Comparison of ENCODE assay signal across 8 mouse cellular contexts in the genomic region with DNA sequence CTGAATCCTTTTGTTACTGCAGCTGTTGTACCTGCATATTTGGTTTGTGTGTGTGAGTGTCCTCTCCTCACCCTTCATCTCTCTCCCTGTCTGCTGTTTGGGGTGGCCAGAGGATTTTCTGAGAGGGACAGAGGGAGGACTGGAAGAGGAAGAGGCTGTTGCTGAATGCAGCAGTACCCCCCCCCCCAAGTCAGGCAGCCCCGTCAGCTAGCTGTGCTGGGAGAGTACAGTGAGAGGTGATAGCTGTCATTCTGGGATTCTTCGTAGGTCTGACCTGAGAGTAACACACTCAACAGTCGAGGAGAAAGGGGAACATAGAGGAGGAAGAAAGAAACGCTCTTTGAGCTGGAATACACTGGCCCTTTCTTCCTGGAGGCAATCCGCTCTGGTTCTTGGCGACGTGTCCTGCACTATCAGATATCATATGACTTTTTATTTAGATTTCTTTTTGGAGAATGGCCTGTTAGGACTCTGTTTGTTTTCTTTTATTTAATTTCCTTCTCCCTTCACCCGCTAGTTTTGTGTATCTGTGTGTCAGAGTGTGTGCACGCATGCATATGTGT.
DNase-seq lines count a peak whose midpoint lies in the region; ATAC-seq lines count a peak whose summit lies in the region.

No protein-coding gene starts in this region.

- H3K27ac ChIP-seq in neural tube, embryonic 11.5 days (ENCODE audit: low read depth, low read length) = peak overlapping the region; percentile 54; the same call in 1 of the 2 replicates
- H3K27ac ChIP-seq in intestine, embryonic 16.5 days (ENCODE audit: low read length) = no peak overlapping the region
- no peak overlapping the region for H3K27ac ChIP-seq in stomach, embryonic 16.5 days (ENCODE audit: low read length)

- peak overlapping the region; percentile 46 for H3K9ac ChIP-seq in neural tube, embryonic 11.5 days (ENCODE audit: low read length)
- H3K9ac ChIP-seq in intestine, embryonic 16.5 days (ENCODE audit: low read depth, low read length) = no peak overlapping the region; the same call in 1 of the 2 replicates
- peak overlapping the region; percentile 52 for H3K9ac ChIP-seq in stomach, embryonic 16.5 days (ENCODE audit: low read length)

- H3K4me1 ChIP-seq in neural tube, embryonic 11.5 days (ENCODE audit: control insufficient read depth, insufficient read depth, low read length) = peaks cover 22% of the 10 kb centered on the region
- peaks cover 9% of the 10 kb centered on the region; the same call in 1 of the 2 replicates for H3K4me1 ChIP-seq in intestine, embryonic 16.5 days (ENCODE audit: control insufficient read depth, insufficient read depth, low read length)
- H3K4me1 ChIP-seq in stomach, embryonic 16.5 days (ENCODE audit: control insufficient read depth, insufficient read depth, low read length) = peaks cover 7% of the 10 kb centered on the region; the same call in 1 of the 2 replicates

- ATAC-seq in neural tube, embryonic 11.5 days (ENCODE audit: insufficient read depth, low FRiP score, low TSS enrichment) = no peak
- ATAC-seq in intestine, embryonic 16.5 days = no peak
- ATAC-seq in stomach, embryonic 16.5 days (ENCODE audit: insufficient read depth, low FRiP score) = peak; percentile 25; the same call in 1 of the 2 replicates

- DNase-seq in adrenal gland, adult 2 months = peak; percentile 40
- no peak for DNase-seq in adrenal gland, adult 8-10 months
- peak; percentile 21 for DNase-seq in neural tube, embryonic 11.5 days (ENCODE audit: low spot score)
- DNase-seq in neural tube, embryonic 10.5 days (ENCODE audit: extremely low spot score, low spot score) = no peak
- no peak for DNase-seq in layer of hippocampus, adult 8-10 months (ENCODE audit: low spot score in 2 of 2)
- DNase-seq in gastrocnemius, postnatal 10 days = no peak

- H3K36me3 ChIP-seq in neural tube, embryonic 11.5 days (ENCODE audit: control insufficient read depth, insufficient read depth, low read length) = no peaks in the 10 kb centered on the region
- no peaks in the 10 kb centered on the region for H3K36me3 ChIP-seq in intestine, embryonic 16.5 days (ENCODE audit: control insufficient read depth, insufficient read depth, low read length)
- H3K36me3 ChIP-seq in stomach, embryonic 16.5 days (ENCODE audit: control insufficient read depth, insufficient read depth, low read length) = no peaks in the 10 kb centered on the region

- H3K9me3 ChIP-seq in neural tube, embryonic 11.5 days (ENCODE audit: control insufficient read depth, low read length) = no peaks in the 10 kb centered on the region
- no peaks in the 10 kb centered on the region for H3K9me3 ChIP-seq in intestine, embryonic 16.5 days (ENCODE audit: control insufficient read depth, low read length)
- H3K9me3 ChIP-seq in stomach, embryonic 16.5 days (replicated peaks; ENCODE audit: control insufficient read depth, low read length) = no peaks in the 10 kb centered on the region

- no peaks in the 10 kb centered on the region for H3K27me3 ChIP-seq in neural tube, embryonic 11.5 days (ENCODE audit: control insufficient read depth, insufficient read depth, low read length)
- H3K27me3 ChIP-seq in intestine, embryonic 16.5 days (replicated peaks; ENCODE audit: control insufficient read depth, insufficient read depth, low read length) = no peaks in the 10 kb centered on the region
- H3K27me3 ChIP-seq in stomach, embryonic 16.5 days (ENCODE audit: control insufficient read depth, insufficient read depth, low read length) = no peaks in the 10 kb centered on the region; the same call in 1 of the 2 replicates

- peak overlapping the region; percentile 56 for H3K4me2 ChIP-seq in neural tube, embryonic 11.5 days (ENCODE audit: low read depth)
- H3K4me2 ChIP-seq in intestine, embryonic 16.5 days (ENCODE audit: low read depth, low read length) = peak overlapping the region; percentile 27; the same call in 1 of the 2 replicates
- peak overlapping the region; percentile 45 for H3K4me2 ChIP-seq in stomach, embryonic 16.5 days (ENCODE audit: low read depth, low read length)

- WGBS in neural tube, embryonic 11.5 days = 40% methylated on average over 9 of the region's 9 CpGs
- WGBS in intestine, embryonic 16.5 days = 32% methylated on average over 9 of the region's 9 CpGs
- WGBS in stomach, embryonic 16.5 days = 19% methylated on average over 9 of the region's 9 CpGs

- H3K4me3 ChIP-seq in neural tube, embryonic 11.5 days (ENCODE audit: low read depth, low read length) = peak overlapping the region; percentile 18; the same call in 1 of the 2 replicates
- H3K4me3 ChIP-seq in intestine, embryonic 16.5 days (ENCODE audit: low read length) = no peak overlapping the region
- peak overlapping the region; percentile 2; the same call in 1 of the 2 replicates for H3K4me3 ChIP-seq in stomach, embryonic 16.5 days (replicated peaks; ENCODE audit: low read length)

Comparison
In these comparisons a context has a peak if more than half of its experiments do, and no peak if none do; other contexts are left out.
1. DNase-seq: peak in adrenal gland, adult 2 months (single experiment) and neural tube, embryonic 11.5 days (single experiment); none in adrenal gland, adult 8-10 months (single experiment), neural tube, embryonic 10.5 days (single experiment), layer of hippocampus, adult 8-10 months (0 of 2) and gastrocnemius, postnatal 10 days (single experiment).
2. Peak in every context shown above with its lines, with median percentiles within 50 percentile points of each other: H3K4me2 ChIP-seq.